Mouse (Mus musculus): ENCODE measurements at regions not wholly inside any gene's neighbourhood (a gene's known extent, or its start where the extent isn't known, plus 50 kb on each side); places are given as distances from the start of the nearest gene placed in this dataset.

DNA sequence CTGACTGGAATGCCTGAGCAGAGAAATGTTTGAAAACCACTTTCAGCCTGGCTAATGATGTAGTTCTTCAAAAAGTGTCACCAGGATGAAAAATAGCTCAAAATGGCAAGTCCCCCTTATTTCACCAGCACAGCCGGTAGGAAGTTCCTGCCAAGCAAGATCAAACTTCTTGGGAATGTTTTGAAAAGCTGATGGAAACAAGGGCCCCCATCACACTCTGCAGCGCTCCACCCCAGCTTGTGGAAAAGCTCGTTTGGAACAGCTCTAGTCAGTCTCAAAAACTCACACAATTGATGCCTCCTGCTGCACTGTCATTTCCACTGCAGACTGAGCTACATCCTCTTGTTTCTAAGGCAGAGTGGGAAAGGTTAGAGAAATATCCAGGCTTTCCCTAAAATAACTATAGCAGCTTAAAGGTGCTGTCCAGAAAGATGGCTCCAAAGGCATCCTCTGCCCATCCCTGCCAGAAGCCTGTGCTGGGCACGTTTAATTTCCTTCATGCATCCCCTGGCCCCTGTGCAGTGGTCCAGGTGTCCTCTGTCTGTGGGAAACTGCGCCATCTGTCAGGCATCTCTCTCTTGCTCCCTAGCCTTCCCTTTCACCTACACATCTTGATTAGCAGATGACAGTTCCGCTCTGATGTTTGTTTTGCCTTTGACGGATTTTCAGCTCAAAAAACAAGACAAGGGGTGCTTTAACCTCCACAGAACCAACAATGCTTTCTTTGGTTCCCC is 78.6 kb upstream of the Kcna3 start:
- Histone ChIP-seq H3K27ac (ENCODE audit: low read depth, low read length) (no peak overlapping the region), H3K9me3 (ENCODE audit: low read length) (no peaks in the 10 kb centered on the region), H3K4me1 (ENCODE audit: insufficient read depth, low read length) (peaks cover 5% of the 10 kb centered on the region; the same call in 1 of the 2 replicates), H3K36me3 (ENCODE audit: insufficient read depth, low read length) (no peaks in the 10 kb centered on the region), H3K4me2 (ENCODE audit: low read depth, low read length, poor library complexity, severe bottlenecking) (no peak overlapping the region), H3K9ac (replicated peaks; ENCODE audit: low read length, poor library complexity, severe bottlenecking) (no peak overlapping the region), H3K27me3 (ENCODE audit: insufficient read depth, low read length) (no peaks in the 10 kb centered on the region), H3K4me3 (ENCODE audit: low read depth, low read length) (no peak overlapping the region)
- no peak for ATAC-seq (ENCODE audit: low FRiP score)
- TF ChIP-seq CTCF (IDR thresholded peaks at IDR 0.05) = no peak
- DNase-seq (ENCODE audit: low spot score) = no peak
- 47% methylated on average over 7 of the region's 7 CpGs for WGBS

DNA sequence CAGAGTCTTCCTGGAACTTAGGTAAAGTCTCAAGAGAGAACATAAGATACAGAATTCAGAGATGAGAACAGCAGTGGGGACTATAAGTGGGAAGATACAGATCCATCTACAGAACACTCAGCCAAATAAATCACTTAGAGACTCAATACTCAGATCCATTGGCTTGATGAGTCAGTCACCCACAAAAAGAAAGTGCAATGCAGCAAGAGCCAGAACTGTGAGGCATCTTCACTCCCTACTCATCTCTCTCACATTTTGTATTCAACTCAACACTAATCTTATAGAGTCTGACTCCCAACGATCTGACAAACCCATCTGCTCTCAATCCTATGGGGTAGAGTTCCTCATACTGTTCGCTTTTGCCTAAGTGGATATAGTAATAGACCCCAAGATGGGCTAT is 77.8 kb upstream of the Kcna3 start:
- Histone ChIP-seq H3K9ac (replicated peaks; ENCODE audit: low read length, poor library complexity, severe bottlenecking) (no peak overlapping the region), H3K4me1 (ENCODE audit: insufficient read depth, low read length) (peaks cover 5% of the 10 kb centered on the region; the same call in 1 of the 2 replicates), H3K27me3 (ENCODE audit: insufficient read depth, low read length) (no peaks in the 10 kb centered on the region), H3K4me3 (ENCODE audit: low read depth, low read length) (no peak overlapping the region), H3K27ac (ENCODE audit: low read depth, low read length) (no peak overlapping the region), H3K9me3 (ENCODE audit: low read length) (no peaks in the 10 kb centered on the region), H3K36me3 (ENCODE audit: insufficient read depth, low read length) (no peaks in the 10 kb centered on the region), H3K4me2 (ENCODE audit: low read depth, low read length, poor library complexity, severe bottlenecking) (no peak overlapping the region)
- WGBS = 79% methylated on average over 2 of the region's 2 CpGs
- TF ChIP-seq CTCF (IDR thresholded peaks at IDR 0.05) = no peak
- ATAC-seq (ENCODE audit: low FRiP score) (no peak), DNase-seq (ENCODE audit: low spot score) (no peak)

DNA sequence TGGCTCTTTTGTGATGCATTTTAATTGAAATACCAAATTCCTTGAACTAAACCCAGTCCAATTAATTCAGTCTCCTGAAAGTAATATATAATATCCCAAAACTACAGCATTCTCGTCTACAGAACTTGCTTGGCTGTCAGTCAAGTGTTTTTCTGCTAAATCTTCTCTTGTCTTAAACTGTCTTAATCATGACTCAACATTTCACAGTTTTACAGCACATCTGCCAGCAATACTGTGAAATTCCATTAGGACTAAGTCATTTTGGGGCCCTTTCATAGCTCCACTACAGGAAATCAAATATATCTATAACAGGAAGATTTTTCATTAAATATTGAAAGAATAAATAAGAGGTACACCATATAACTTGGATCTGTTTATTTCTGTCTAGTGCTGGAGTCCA is 75.4 kb upstream of the Kcna3 start:
- ATAC-seq (ENCODE audit: low FRiP score) (no peak), DNase-seq (ENCODE audit: low spot score) (no peak)
- Histone ChIP-seq H3K9ac (replicated peaks; ENCODE audit: low read length, poor library complexity, severe bottlenecking) (no peak overlapping the region), H3K4me3 (ENCODE audit: low read depth, low read length) (no peak overlapping the region), H3K4me1 (ENCODE audit: insufficient read depth, low read length) (0 out of 2 replicates have a peak, but pooled peaks cover 2% of the 10 kb centered on the region), H3K36me3 (ENCODE audit: insufficient read depth, low read length) (no peaks in the 10 kb centered on the region), H3K27ac (ENCODE audit: low read depth, low read length) (no peak overlapping the region), H3K27me3 (ENCODE audit: insufficient read depth, low read length) (no peaks in the 10 kb centered on the region), H3K9me3 (ENCODE audit: low read length) (no peaks in the 10 kb centered on the region), H3K4me2 (ENCODE audit: low read depth, low read length, poor library complexity, severe bottlenecking) (no peak overlapping the region)
- 66% methylated on average over 1 of the region's 1 CpGs for WGBS
- no peak for TF ChIP-seq CTCF (IDR thresholded peaks at IDR 0.05)

DNA sequence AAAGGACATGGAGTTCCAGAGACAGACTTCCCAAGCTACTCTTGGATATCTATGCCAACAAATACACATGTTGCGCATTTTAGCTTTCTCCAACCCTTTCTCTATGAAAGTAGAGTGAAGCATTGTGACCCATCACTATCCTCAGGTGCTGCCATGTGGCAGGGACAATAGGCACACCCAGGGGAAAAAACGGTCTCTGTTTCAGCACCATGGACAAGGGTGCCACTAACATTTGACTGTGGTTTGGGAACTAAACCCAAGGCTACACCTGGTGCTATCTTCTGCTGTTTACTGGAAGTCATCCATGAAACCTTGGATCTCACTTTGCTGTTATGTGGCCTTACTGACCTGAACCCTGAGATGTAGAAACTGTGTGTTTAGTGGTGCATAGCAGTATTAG is 73.5 kb upstream of the Kcna3 start:
- Histone ChIP-seq H3K27me3 (ENCODE audit: insufficient read depth, low read length) (no peaks in the 10 kb centered on the region), H3K36me3 (ENCODE audit: insufficient read depth, low read length) (no peaks in the 10 kb centered on the region), H3K9ac (replicated peaks; ENCODE audit: low read length, poor library complexity, severe bottlenecking) (no peak overlapping the region), H3K4me1 (ENCODE audit: insufficient read depth, low read length) (no peaks in the 10 kb centered on the region), H3K4me2 (ENCODE audit: low read depth, low read length, poor library complexity, severe bottlenecking) (no peak overlapping the region), H3K27ac (ENCODE audit: low read depth, low read length) (no peak overlapping the region), H3K4me3 (ENCODE audit: low read depth, low read length) (no peak overlapping the region), H3K9me3 (ENCODE audit: low read length) (no peaks in the 10 kb centered on the region)
- 49% methylated on average over 2 of the region's 2 CpGs for WGBS
- DNase-seq (ENCODE audit: low spot score) = no peak
- no peak for TF ChIP-seq CTCF (IDR thresholded peaks at IDR 0.05)
- ATAC-seq (ENCODE audit: low FRiP score) = no peak

DNA sequence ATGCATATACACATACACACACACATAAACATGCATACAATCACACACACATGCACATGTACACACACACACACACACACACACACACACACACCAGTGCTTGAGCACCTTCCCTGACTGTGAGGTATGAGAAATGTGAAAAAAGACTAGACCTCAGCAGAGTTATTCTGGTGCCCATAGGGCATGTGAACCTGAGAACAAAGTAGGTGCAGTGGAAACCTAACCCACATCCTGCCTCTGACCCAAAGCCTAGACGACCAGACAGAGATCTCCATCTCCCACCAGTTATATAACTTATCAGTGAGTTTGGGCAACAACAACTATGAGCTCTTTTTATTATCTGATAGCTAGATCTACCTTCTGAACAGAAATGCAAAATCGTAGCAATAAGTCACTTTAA is 69.8 kb upstream of the Kcna3 start:
- Histone ChIP-seq H3K9ac (replicated peaks; ENCODE audit: low read length, poor library complexity, severe bottlenecking) (no peak overlapping the region), H3K27me3 (ENCODE audit: insufficient read depth, low read length) (no peaks in the 10 kb centered on the region), H3K36me3 (ENCODE audit: insufficient read depth, low read length) (no peaks in the 10 kb centered on the region), H3K9me3 (ENCODE audit: low read length) (no peaks in the 10 kb centered on the region), H3K4me1 (ENCODE audit: insufficient read depth, low read length) (no peaks in the 10 kb centered on the region), H3K27ac (ENCODE audit: low read depth, low read length) (no peak overlapping the region), H3K4me3 (ENCODE audit: low read depth, low read length) (no peak overlapping the region), H3K4me2 (ENCODE audit: low read depth, low read length, poor library complexity, severe bottlenecking) (no peak overlapping the region)
- DNase-seq (ENCODE audit: low spot score) = no peak
- ATAC-seq (ENCODE audit: low FRiP score) = no peak
- WGBS = 83% methylated on average over 2 of the region's 2 CpGs
- no peak for TF ChIP-seq CTCF (IDR thresholded peaks at IDR 0.05)

DNA sequence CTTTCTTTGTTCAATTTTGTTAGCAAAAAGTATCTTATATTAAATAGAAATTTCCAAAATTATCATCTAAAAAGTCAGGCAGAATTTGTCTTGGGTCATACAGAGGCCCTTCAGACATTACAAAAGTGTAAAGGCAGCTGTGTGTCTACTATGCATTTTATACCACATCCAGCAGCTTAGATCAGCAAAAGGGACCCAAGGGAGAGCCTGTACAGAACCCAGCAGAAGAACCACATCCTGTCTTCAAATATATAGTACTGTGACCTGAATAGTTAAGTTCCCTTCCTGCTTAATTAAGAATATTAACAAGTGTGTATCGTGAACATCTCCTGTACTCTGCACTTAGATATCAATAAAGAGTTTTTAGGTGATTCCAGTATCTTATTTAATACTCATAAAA is 68.5 kb upstream of the Kcna3 start:
- DNase-seq (ENCODE audit: low spot score) = no peak
- no peak overlapping the region for H3K9ac ChIP-seq (replicated peaks; ENCODE audit: low read length, poor library complexity, severe bottlenecking)
- no peak overlapping the region for H3K4me2 ChIP-seq (ENCODE audit: low read depth, low read length, poor library complexity, severe bottlenecking)
- WGBS = 79% methylated on average over 1 of the region's 1 CpGs
- no peak overlapping the region for H3K4me3 ChIP-seq (ENCODE audit: low read depth, low read length)
- no peaks in the 10 kb centered on the region for H3K9me3 ChIP-seq (ENCODE audit: low read length)
- TF ChIP-seq CTCF (IDR thresholded peaks at IDR 0.05) = no peak
- no peak for ATAC-seq (ENCODE audit: low FRiP score)
- H3K36me3 ChIP-seq (ENCODE audit: insufficient read depth, low read length) = no peaks in the 10 kb centered on the region
- no peaks in the 10 kb centered on the region for H3K4me1 ChIP-seq (ENCODE audit: insufficient read depth, low read length)
- H3K27me3 ChIP-seq (ENCODE audit: insufficient read depth, low read length) = no peaks in the 10 kb centered on the region
- H3K27ac ChIP-seq (ENCODE audit: low read depth, low read length) = no peak overlapping the region
